Mouse (Mus musculus) ovary, adult 18-20 months (tissue): Measurements from ENCODE around the gene Hsd17b3.
"Not testable (repeated sequence)": the region's sequence is repeated elsewhere in the genome, so short reads cannot be mapped to it uniquely, and the experiment has no call there.

Experiments used
- DNase-seq: peaks from one replicate; pipeline ENCODE4 v3.0.0; 2022; ENCODE audit warnings: low spot score, mixed read lengths

Gene Hsd17b3

GRCm38 (mm10) chr13:64081012-64081919, 7.8 kb downstream of the Hsd17b3 start:
- no peak for DNase-seq

- no peak for DNase-seq
These were observed 11.4 kb downstream of the Hsd17b3 start for GRCm38 (mm10) chr13:64077591-64077990.

- DNase-seq, result no peak
These were observed 13.0 kb downstream of the Hsd17b3 start for GRCm38 (mm10) chr13:64076074-64076473.

GRCm38 (mm10) chr13:64066653-64067052, 22.4 kb downstream of the Hsd17b3 start:
- no peak for DNase-seq

- DNase-seq, result no peak
These were observed 24.8 kb downstream of the Hsd17b3 start for GRCm38 (mm10) chr13:64064276-64064675.

- no peak for DNase-seq
These were observed 28.0 kb downstream of the Hsd17b3 start for GRCm38 (mm10) chr13:64060935-64061506.

GRCm38 (mm10) chr13:64053959-64054358, 35.1 kb downstream of the Hsd17b3 start:
- DNase-seq, result no peak

- DNase-seq, result not testable (repeated sequence)
These were observed 36.7 kb downstream of the Hsd17b3 start for GRCm38 (mm10) chr13:64052281-64052680.

GRCm38 (mm10) chr13:64050895-64051294, 38.1 kb downstream of the Hsd17b3 start:
- DNase-seq, result no peak

GRCm38 (mm10) chr13:64049535-64049934, 39.5 kb downstream of the Hsd17b3 start:
- DNase-seq, result no peak

- DNase-seq, result no peak
These were observed 40.6 kb downstream of the Hsd17b3 start for GRCm38 (mm10) chr13:64048467-64048866.

- DNase-seq, result no peak
These were observed 49.1 kb downstream of the Hsd17b3 start for GRCm38 (mm10) chr13:64039976-64040375.

GRCm38 (mm10) chr13:64038114-64038513, 50.9 kb downstream of the Hsd17b3 start:
- no peak for DNase-seq

GRCm38 (mm10) chr13:64036079-64037011, 52.7 kb downstream of the Hsd17b3 start:
- peak; percentile 21 for DNase-seq

- peak; percentile 15 for DNase-seq
These were observed 54.0 kb downstream of the Hsd17b3 start for GRCm38 (mm10) chr13:64035036-64035435.

GRCm38 (mm10) chr13:64033921-64034320, 55.1 kb downstream of the Hsd17b3 start:
- DNase-seq, result no peak

- no peak for DNase-seq
These were observed 55.8 kb downstream of the Hsd17b3 start for GRCm38 (mm10) chr13:64033181-64033580.

- DNase-seq, result no peak
These were observed 57.8 kb downstream of the Hsd17b3 start for GRCm38 (mm10) chr13:64031254-64031653.

GRCm38 (mm10) chr13:64030792-64031191, 58.2 kb downstream of the Hsd17b3 start:
- peak; percentile 18 for DNase-seq

- DNase-seq, result no peak
These were observed 64.2 kb downstream of the Hsd17b3 start for GRCm38 (mm10) chr13:64024803-64025202.

GRCm38 (mm10) chr13:64022786-64023468, 66.1 kb downstream of the Hsd17b3 start:
- no peak for DNase-seq

GRCm38 (mm10) chr13:64020902-64021311, 68.1 kb downstream of the Hsd17b3 start:
- no peak for DNase-seq
